Mouse (Mus musculus) cortical plate, adult 2 months (tissue): ENCODE measurements around the gene Nipal4. TPM values are rescaled to one million over a fixed set of nuclear protein-coding genes. Genes with fewer than 3 reads are reported as not detected.

Source experiments
- H3K27ac ChIP-seq: fragments of 200-500 bp; 2 replicates; pipeline ENCODE4 v1.5.1; 2012; ENCODE audit warnings: low read length, control low read depth, inconsistent platforms; ENCODE audit not compliant: insufficient read depth
- H3K4me1 ChIP-seq: fragments of 200-500 bp; 2 replicates; pipeline ENCODE4 v1.6.1; 2011; ENCODE audit warnings: low read length; ENCODE audit not compliant: control insufficient read depth, insufficient read depth
- H3K4me3 ChIP-seq: fragments of 200-500 bp; 2 replicates; pipeline ENCODE4 v1.5.1; 2011; ENCODE audit warnings: mild to moderate bottlenecking, low read length, control low read depth; ENCODE audit not compliant: insufficient read depth
- CTCF ChIP-seq: fragments of 200-500 bp; IDR thresholded peaks from 2 replicates; pipeline ENCODE4 v1.5.1; 2011; ENCODE audit warnings: mild to moderate bottlenecking, control low read depth, low read length; ENCODE audit not compliant: insufficient read depth; ENCODE audit errors: extremely low read depth
- POLR2A ChIP-seq: fragments of 200-500 bp; IDR thresholded peaks from 2 replicates; pipeline ENCODE4 v1.6.1; 2011; ENCODE audit warnings: mild to moderate bottlenecking, low read length, control low read depth; ENCODE audit not compliant: insufficient read depth; ENCODE audit errors: extremely low read depth
- polyA plus RNA-seq: library from polyadenylated mRNA; depleted of rRNA; stranded (reverse); fragments of >200 nt; gene quantifications from 2 replicates; pipeline ENCODE4 v1.2.3, GENCODE M21; 2012

Nipal4 gene
- polyA plus RNA-seq, 1 experiment = 4.9 TPM

DNA sequence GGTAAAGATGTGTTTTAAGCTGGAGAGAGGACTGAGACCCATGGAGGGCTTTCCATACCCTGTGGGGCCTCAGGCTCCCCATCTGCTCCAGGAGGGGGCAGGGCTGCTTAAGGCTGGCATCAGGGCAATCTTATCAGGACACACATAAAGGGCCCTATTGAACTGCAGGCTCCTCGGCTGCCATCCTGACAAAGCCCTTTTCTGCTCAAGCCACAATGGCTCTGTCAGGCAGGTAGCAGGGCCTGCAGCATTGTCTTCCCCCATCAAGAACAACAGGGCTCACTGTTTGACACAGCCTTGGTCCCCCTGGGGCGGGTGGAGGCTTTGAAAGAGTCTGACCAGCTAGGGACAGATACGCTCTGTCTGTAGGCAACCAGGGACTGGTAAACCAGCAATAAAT is 3.6 kb upstream of the Nipal4 start:
- no peaks in the 10 kb centered on the region for H3K4me1 ChIP-seq
- no peak overlapping the region for H3K4me3 ChIP-seq
- TF ChIP-seq POLR2A = no peak
- no peak for TF ChIP-seq CTCF
- 0 out of 2 replicates have a peak overlapping the region, but pooled peaks have one; percentile 45 for H3K27ac ChIP-seq

DNA sequence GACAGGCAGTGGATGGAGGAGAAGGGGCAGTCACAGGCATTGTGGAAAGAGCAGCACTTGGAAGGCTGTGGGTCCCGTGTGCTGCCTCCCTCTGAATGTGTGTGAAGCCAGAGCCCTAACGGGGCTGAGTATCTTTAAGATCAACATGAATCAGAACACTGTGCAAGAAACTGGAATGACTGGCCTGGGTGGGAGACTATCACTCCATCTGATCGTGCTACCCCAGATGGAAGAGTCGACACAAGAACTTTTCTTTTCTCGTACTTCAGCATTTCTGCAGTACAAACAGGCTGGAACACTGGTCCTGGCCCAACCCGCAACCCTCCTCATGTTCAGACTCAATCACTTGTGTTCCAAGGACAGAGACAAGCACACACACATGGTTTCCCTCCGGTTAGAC is 2.2 kb upstream of the Nipal4 start:
- Histone ChIP-seq H3K4me1 (no peaks in the 10 kb centered on the region), H3K27ac (no peak overlapping the region), H3K4me3 (no peak overlapping the region)
- TF ChIP-seq POLR2A (no peak), CTCF (no peak)

DNA sequence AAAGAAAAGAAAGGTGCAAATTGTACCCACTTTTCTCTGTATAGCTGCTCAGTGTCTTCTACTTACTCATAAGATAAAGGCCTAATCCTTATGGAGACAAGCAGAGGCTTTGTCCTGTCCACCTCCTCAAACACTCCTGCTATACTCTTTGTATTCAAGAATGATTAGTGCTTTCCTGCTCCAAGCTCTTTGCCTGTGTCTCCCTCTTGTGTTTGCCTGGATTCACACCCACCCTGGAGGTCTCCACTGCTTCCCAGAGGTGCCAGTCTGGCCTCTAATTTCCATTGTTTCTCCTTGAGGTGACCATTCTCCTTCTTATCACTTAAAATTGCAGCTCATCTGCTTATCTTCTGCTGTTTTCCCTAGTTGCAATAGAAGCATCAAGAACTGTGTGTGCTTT is 8.8 kb downstream of the Nipal4 start:
- H3K4me3 ChIP-seq = no peak overlapping the region
- H3K27ac ChIP-seq = no peak overlapping the region
- TF ChIP-seq CTCF (0 out of 2 replicates have a peak, but pooled peaks have one; percentile 6), POLR2A (no peak)
- no peaks in the 10 kb centered on the region; the same call in 1 of the 2 replicates for H3K4me1 ChIP-seq

DNA sequence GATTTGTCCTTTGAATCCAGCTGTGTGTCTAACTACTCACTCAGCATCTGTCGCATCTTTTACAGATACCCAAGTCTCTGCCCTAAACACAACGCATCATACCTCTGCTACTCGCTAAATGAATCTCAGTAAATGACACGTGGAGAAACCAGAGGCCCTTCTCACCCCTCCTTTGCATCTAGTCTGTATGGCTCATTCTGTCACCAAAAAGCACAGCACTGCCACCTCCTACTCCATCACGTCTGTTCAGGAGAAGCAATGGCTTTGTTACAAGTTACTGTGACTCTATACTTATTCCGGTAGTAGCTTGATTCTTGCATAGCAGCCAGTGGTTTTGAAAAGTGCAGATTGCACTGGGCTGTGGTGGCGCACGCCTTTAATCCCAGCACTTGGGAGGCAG is 9.4 kb downstream of the Nipal4 start:
- no peaks in the 10 kb centered on the region; the same call in 1 of the 2 replicates for H3K4me1 ChIP-seq
- H3K4me3 ChIP-seq = no peak overlapping the region
- H3K27ac ChIP-seq = no peak overlapping the region
- TF ChIP-seq POLR2A = no peak
- no peak for TF ChIP-seq CTCF

DNA sequence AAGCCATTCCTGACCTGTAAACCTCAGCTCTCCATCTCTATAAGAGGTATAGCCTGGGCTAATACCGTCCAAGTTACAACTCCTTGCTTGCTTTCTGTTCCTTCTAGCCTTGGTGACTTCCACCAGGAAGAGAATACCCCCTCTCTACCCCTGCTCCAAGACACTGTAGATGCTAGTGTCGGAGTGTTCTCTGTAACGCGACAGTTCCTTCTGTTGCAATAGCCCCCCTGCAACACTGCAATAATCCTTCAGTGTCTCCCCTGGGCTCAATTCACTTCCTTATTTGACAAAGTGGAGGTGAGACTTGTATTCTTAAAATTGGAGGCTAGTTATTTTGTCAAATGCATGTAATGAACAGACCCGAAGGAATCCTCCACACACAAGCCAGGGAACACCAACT is 19.7 kb downstream of the Nipal4 start:
- TF ChIP-seq CTCF = no peak
- no peak for TF ChIP-seq POLR2A
- no peak overlapping the region for H3K4me3 ChIP-seq
- H3K27ac ChIP-seq = no peak overlapping the region
- H3K4me1 ChIP-seq = no peaks in the 10 kb centered on the region

DNA sequence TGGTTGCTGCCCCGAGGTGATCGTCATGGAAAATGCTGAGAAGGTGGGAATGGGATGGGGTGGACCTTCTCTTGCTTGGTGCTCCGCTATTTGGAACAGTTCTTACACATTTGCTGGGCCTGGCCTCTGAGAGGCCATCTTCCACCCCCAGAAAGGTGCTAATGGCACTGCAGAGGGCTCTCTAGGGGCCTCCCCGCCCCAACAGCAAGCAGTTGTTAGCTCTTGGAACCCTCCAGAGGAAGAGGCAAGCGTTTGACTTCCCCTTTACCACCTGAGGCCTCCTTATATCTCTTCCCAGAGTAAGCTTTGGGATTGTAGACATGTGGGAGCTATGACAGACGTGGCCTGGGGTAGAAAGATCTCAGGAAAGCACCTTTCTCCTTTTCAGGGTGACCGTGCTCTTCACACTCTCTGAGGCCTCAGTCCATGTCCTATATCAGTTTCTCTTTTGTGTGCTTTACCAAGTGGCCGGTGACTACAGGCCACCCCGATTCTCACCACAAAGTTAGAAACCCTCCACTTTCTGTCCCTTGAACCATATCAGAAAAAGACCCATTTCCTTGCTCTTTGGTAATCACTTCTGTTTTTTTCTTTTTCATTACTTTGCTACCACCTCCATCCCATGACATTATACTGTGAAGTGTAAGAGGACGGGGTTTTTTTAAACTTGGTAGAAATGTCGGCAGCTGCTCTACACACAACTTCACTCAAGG is 21.0 kb downstream of the Nipal4 start:
- no peak overlapping the region for H3K4me3 ChIP-seq
- H3K27ac ChIP-seq = no peak overlapping the region
- no peak for TF ChIP-seq CTCF
- no peak for TF ChIP-seq POLR2A
- no peaks in the 10 kb centered on the region for H3K4me1 ChIP-seq

DNA sequence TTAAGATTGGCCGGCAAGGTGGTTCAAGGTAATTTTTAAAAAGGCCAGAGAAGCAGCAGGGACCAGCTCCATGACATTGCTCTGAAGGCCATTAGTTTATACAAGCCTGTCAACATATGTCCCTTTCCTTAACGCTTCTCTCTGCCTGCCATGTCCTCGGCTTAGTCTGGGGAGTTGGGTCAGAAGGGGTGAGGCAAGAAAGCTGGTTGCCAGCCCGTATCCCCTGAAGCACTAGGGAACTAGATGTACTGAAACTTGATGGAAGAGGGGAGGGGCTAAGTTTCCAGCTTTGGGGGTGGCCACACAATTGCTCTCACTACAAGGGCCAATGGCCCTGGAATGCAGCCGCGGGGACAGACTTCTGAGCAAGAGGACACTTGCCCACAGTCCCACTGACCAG is 23.0 kb downstream of the Nipal4 start:
- Histone ChIP-seq H3K27ac (no peak overlapping the region), H3K4me3 (no peak overlapping the region), H3K4me1 (no peaks in the 10 kb centered on the region)
- TF ChIP-seq POLR2A (no peak), CTCF (no peak)

DNA sequence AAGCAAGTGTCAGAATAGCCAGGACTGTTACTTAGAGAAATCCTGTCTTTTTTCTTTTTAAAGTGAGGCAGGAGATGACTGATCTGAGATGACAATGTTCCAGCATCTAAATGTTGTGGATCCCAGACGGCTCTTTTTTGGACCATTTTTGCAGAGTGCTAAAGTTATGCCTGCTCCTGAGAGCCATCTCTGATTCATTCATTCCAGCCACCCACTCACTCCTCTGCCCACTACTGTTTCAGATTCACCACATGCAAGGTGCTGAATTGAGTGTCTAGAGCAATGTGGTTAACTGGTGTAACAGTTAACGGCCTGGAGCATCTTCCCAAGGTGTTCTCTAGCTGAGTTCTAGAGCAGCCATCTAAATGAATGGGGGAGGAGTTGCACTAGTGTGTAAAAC is 31.4 kb downstream of the Nipal4 start:
- no peak overlapping the region for H3K4me3 ChIP-seq
- H3K4me1 ChIP-seq = peaks cover 6% of the 10 kb centered on the region
- TF ChIP-seq POLR2A (no peak), CTCF (no peak)
- H3K27ac ChIP-seq = 0 out of 2 replicates have a peak overlapping the region, but pooled peaks have one; percentile 62

DNA sequence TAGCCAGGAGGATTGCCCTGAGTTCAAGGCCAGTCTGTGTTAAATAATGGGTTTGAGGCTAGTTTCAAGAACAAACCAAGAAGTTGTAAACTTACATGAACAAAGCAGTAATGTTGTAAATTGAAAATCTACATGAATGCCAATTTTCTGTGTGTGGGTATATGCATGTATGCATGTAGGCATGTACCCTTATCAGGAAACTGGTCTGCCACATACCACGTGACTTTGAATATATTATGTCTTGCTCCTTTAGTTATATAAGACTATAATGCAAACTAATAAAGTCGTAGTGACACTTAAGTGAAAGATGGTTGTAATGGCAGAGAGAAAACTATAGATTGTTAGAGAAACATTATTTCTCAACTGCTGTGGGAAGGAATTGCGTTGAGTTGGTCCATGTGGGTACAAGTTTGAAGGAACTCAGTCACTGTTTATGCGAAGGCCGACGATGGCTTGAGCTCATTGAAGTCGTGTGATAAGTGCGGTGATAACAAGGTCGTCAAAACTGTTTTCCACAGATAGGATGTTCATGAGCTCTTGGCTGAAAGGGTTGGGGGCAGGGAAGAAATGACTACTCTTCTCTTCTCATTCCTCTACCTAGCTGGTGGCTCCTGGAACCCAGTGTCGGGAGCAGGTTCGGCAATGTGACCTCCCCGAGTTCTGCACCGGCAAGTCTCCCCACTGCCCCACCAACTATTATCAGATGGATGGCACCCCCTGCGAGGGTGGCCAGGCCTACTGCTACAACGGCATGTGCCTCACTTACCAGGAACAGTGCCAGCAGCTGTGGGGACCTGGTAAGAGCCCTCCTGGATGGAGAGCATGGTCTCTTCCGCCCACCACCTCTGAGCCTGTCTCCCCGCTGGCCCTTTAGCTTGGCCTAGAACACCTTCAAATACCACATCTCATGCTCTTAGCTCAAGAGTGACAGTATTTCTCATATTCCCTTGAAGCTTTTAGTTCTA is 35.0 kb downstream of the Nipal4 start:
- Histone ChIP-seq H3K27ac (no peak overlapping the region), H3K4me3 (no peak overlapping the region), H3K4me1 (peaks cover 6% of the 10 kb centered on the region)
- TF ChIP-seq CTCF = no peak
- TF ChIP-seq POLR2A = no peak

DNA sequence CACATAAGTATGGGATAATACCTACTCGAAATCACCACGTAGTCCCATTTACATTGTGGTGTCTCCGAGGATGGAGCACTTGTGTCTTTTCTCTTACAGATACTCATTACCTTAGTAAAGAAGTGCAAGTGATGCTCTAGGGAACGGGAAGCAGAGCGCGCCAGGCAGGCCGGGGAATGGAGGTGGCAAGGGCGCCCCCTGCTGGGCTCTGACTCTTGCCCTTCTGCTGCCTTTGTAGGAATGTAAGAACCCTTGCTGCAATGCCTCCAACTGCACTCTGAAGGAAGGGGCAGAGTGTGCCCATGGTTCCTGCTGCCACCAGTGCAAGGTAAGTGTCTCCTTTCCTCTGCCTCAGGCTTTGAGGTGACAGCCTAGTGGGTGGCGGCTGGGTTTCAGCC is 37.8 kb downstream of the Nipal4 start:
- Histone ChIP-seq H3K4me3 (no peak overlapping the region), H3K27ac (no peak overlapping the region), H3K4me1 (no peaks in the 10 kb centered on the region)
- TF ChIP-seq POLR2A (no peak), CTCF (peak; percentile 59)
